Mouse (Mus musculus) frontal cortex, postnatal 10 days (tissue): ENCODE data around the gene Hmgb1.

Experiments used
- DNase-seq, 2 experiments: peaks; one replicate each; pipeline ENCODE4 v3.0.0; 2022; ENCODE audit warnings: low spot score in 2 of 2, mixed read lengths in 1 of 2

Hmgb1 gene

DNA sequence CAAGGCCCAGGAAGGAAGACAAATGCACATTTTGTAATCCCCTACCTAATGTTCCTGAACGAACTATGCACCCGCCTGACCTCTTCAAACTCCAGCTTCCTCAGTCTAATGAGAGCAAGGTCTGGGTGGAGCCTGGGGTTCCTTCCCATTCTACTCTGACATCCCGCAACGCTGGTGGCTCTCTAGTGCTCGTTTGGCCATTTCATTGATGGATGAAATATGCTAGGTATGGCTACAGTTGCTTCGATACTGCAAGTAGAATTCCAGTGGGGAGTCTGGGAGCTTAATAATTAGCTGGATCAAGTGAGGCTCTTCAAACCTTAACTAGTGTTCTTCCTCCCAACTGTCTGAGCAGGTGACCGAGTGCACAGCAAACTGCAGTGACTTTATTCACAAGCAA lies 163.2 kb downstream of the Hmgb1 start:
- no peak for DNase-seq

DNA sequence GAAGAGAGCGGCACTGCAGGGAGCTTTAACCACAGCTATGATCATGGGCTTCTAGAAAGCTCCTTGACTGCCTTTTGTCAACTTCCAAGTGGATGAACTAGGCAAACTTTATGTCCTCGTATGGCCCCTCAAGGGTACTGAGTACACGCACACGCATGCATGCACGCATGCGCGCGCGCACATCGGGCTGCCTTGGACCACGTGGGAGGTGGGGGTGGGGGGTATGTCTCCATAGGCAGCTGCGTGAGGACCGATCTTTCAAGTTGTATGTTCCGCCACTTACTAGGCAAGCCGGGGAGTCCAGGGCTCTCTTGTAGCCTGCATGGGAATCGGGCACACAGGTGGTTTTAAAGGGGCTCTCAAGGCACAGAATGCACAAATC lies 163.6 kb downstream of the Hmgb1 start:
- no peak for DNase-seq

DNA sequence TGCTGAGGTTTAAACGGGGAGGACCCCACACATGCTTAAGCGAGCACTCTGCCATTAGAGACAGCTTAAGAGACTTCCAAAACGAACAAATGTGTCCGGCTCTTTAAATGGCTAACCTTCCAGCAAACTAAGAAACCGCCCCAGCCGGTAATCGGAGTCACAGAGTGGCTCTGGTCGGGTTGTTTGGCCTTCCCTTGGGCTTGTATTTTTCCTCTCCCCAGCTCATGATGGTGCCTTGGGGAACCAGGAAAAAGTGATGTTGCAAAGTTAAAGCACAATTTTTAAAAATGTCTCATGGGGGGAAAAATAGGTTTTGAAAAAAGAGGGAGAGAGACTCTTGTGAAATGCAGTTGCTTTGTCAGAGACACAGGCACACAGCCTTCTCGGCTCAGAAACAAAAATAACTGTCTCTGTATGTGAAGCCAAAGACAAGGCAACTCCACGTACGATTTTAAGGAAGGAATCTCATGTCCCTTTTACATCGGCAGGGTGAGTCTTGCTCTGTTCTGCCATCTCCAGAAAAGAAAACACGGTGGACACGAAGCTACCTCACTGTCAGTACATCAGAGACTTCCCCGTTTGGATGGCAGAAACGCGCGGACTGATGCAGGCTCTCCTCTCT lies 164.1 kb downstream of the Hmgb1 start:
- DNase-seq = no peak

DNA sequence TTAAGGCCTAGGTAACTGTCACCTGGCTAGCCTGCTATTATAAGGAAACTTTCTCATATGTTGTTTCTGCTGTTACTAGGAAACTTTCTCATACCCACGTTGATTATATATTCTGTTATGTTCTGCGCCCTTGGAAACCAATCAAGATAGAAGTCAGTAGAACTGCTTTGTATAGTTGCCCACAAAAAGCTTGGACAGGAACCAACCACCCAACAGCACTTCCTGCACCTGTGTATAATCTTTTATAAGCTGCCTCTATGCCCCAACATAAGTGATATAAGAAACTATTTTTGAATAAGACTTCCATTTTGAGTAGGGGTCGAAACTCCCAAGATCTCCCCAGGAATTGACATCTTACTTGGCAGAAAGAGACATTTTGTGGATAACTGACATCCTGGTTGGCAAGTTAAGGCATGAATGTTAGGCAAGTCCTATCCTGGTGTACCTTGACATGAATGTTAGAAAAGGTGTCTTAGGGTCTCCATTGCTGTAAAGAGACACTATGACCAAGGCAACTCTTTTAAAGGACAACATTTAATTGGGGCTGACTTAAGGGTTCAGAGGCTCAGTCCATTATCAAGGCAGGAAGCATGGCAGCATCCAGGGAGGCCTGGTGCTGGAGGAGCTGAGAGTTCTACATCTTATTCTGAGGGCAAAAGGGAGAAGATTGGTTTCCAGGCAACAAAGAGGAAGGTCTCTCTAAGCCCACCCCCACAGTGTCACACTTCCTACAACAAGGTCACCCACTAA lies 166.4 kb downstream of the Hmgb1 start:
- DNase-seq = no peak

DNA sequence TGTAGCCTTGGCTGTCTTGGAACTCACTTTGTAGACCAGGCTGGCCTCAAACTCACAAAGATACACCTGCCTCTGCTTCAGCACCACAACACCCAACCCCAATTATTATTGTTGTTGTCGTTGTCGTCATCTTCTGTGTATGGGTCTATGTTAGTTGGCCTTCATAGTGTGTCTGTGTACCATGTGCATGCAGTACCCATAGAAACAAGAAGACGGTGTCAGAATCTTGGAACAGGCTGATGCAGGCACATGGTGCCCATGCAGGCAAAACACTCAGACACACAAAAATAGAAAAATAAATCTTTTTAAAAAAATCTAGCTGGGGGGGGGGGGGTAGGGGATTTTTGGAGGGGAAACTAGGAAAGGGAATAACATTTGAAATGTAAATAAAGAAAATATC lies 167.1 kb downstream of the Hmgb1 start:
- no peak for DNase-seq

DNA sequence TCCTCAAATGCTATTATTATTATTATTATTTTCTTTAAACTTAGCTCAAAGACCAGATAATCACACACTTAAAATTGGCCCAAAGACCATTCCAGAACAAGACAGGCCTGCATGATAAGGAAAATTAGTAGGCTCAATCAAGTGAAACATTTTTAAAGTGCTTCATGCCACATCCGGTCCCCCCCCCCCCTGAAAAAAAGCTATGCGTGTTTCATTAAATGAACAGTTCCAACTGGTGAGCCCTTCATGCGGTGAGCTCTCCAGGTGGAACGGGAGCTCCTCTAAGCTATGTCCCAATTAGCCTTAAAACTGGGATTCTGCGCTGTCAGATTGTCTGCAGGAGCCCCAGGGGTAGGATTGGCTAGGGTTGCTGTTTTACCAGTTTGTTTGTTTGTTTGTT lies 168.0 kb downstream of the Hmgb1 start:
- DNase-seq = no peak

DNA sequence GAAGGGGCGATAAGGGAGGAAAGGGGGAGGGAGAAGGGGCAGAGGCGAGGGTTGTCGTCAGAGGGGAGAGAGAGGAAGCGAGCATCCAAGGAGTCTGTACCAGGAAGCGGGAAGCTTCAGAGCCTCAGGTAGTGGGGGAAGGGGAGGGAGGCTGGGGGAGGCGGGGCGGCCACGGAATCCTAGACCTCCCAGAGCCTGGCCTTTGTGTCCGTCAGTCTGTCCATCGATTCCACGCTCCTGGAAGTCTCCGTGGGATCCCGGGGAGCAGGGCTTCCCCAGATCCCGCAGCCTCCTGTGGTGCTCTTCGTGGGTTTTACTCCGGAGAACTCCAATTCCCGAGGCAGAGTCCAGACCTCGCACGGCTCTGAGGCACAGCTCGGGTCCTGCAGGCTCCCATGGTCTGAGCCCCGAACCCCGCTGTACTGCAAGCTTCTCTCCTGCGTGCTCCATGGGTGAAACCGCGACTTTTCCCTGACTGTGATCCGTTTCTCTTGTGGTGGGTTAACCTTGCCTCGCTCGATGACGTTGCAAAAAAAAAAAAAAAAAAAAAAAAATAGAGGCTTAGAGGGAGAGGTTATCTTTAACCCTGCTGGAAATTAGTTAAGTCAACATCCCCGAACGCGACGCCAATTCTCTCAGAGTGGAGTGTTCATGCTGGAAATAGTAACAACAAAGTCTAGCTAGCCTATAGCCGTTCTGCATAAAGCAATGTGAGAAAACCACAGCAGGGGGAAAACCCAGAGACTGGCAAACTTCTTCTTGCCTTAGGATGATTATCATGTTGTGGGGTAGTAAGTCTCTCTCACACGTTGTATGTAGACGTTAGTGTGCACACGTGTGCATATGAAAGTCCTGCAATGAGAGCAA lies 168.7 kb downstream of the Hmgb1 start:
- DNase-seq = no peak

DNA sequence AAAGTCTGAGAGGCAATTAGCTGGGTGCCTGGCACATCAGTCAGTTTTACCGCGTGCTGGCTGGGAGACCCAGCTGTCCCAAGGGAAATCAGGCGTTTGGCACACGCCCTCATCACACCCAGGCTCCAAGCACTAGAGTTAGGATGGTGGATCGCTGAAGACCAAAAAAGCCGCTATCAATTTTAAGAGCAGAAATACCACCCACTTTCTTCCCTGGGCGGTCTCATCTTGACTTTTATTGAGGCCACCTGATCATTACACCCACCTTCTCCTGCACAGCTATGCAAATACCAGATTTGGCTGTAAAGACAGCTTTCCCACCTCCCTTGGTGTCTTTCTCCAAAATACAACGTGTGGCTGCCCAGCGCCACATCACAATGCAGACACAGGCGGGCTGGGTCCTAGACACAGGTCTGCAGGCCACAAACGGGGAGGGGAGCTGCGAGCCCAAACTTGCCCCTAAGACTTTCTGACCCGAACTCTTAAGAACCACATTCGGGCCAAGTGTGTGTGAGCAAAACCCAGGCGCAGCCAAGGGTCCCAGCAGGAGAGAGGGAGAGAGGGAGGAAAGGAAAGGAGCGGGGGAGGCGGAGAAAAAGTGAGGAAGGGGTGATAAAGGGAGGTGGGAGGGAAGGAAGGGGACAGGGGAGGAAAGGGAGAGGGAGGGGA lies 169.6 kb downstream of the Hmgb1 start:
- no peak for DNase-seq

DNA sequence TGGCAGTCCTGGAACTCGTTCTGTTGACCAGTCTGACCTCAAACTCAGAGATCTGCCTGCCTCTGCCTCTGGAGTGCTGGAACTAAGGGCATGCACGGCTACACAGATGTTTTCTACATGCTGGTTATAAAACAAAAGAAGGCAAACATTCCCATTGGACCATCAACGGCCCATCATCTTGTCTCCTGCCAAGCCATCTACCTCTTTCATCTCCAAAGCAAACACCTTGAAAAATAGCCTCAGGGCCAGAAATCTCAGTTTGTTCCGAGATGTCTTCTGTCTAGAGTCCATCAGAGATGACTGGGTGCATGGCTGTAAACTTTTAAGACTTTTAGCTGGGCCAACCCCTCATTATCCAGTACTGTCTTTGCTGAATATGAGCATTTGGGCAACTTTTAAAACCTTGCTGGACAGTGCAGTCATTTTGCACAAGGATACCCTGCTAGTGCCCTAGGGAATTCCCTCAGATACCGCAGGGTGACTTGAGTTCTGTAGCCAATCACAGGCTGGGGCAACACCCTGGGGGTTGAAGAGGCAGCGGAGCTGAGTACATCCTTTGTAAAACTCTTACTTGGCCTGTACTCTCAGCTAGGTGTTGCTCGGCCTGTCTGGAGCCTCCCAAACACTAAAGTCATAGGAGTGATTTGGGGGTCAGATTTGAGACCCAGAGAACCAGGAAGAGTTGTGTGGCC lies 170.3 kb downstream of the Hmgb1 start:
- no peak for DNase-seq

DNA sequence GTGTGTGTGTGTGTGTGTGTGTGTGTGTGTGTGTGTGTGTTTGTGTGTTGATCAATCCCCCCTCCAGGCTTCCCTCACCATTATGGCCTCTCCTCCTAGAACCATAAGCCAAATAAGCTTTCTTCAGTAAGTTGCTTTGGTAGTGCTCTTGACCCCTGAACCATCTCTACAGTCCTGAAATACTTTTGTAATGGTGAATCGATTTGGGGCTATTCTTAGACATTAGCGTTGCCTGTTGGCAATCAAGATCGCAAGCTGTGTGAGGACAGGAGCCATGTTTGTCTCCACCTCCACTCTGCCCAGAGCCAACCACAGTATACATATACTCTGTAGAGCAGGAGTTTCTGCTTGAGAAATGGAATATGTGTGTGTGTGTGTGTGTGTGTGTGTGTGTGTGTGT lies 175.2 kb downstream of the Hmgb1 start:
- no peak for DNase-seq

DNA sequence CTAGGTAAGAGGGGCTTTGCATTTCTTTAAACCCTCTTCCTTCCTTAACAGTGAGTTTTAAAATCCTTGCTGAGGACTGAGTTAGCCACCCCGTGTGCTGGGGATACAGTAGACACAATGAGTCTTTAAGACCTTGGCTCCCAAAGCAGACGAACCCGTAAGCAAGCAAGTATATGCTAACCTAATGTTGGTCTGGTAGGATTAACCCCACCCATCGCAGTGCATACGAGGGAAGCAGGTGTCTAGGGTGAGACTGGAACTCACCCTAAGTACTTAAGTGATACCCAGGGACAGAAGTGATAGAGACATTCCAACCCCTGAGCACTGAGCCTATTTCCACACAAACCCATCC lies 177.0 kb downstream of the Hmgb1 start:
- DNase-seq = no peak

DNA sequence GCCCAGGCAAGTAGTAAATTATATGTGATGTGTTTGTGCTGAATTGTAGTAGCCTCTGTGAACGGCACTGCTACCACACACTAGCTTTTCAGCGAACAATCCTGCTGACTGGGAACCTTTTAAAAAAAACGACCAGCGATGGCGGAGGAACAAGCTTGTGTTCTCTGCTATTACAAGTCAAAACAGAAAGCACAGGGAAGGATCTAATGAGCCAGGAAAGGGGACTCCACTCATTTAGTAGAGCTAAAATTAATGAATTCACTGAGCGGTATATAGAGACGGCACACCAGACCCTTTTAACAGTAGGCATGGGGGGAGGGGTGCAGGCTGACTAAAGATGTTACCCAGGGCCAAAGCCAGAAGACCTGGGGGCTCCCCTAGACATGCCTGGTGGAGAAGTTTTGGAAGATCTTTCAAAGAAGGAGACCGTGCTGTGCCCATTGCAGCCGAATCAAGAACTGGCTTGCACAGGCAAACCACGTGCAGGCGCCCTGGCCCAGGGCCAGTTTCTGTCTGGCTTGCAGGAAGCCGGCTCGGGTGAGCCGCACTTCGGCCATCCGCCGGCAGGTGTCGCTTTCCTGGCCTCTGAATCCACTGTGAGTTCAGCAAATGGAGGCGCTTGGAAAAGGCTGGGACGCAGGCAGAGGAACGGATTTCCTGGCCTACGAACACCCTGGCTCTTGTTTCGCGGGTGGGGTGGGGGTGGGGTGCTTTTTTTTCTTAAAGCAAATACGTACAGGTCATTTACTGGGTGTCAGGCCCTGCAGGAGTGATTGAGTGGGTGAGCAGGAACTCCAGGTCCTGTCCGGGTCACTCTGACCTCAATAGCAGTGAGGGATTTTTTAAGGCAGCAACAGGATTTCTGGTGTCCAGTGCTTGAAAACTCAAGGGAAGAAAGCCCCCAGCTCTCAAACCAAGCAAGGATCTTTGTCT lies 177.7 kb downstream of the Hmgb1 start:
- peak; percentile 96 to 99 for DNase-seq

DNA sequence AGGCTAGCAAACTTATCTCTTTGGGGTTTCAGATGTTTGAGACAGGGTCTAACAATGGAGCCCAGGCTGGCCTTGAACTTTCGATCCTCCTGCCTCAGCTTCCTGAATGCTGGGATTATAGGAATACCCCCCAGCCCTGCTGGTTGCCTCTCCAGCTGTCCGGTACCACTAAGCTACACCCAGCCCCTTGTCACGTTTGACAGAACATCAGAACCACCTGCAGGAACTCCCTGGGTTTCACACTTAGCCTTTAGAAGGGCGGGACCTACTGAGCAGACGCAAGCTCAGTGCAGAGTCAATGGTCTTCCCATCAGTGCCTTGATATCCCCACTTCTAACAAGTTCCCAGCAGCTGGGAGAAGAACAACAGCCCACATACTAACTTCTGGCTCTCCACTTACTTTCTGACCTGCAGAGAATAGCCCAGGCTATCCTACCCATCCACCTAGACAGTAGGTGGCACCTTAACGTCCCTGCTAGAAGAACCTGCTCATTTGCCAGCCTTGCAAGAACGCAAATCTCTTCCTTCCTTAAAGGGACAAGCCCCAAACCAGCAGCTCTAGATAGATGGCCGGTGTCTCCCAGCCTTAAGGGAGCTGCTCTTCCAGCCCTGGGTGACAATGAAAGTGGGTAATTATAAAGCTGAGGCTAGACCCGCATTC lies 178.5 kb downstream of the Hmgb1 start:
- peak in 1 of 2 experiments; percentile 13 for DNase-seq

DNA sequence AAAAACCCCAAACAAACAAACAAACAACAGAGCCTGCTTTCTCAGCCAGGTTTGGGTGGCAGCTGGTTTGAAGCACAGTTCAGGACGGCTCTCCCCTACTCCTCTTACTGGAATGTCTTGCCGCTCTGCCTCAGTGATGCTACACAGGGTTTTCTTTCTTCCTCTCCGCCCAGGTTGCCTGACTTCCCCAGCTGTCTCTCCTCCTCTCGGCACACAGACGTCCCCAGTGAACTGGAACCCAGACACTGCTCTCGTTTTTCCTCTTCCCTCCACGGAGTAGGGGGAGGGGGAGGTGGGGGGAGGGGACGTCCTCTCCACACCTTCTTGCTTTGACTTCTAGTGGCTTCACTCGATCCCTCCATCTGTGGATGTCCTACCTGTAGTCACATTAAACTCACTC lies 179.2 kb downstream of the Hmgb1 start:
- DNase-seq = no peak

DNA sequence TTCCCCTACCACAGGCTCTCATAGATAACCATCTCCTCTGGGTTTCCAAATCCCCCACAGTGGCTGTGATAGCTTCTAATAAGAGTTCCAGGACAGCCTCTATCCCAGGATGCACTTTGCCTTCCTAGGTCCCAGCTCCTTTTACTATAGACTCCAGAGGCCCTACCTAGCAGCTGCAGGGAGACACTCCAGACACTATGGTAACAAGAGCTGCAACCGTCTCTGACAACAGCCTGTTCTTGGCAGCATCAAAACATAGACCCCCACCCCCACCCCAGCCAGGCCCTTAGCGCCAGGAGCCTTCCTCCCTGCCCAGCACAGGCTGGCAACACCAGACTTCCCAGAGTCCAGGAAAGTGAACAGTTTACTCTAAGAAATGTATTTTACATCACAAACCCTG lies 181.2 kb downstream of the Hmgb1 start:
- no peak for DNase-seq

DNA sequence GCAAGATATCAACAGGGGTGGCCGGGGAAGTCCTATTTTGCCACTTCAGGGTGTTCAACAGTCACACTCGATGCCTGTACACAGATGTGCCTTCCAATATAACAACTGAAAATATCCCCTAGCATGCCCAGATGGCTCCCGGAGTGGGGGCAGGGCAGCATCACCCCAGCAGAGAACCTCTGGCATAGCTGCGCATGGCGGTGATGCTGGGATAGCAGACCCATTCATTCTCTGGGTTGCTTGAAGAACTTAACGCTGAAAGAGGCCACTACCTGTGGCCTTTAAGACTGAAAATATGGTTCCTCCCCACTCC lies 181.5 kb downstream of the Hmgb1 start:
- DNase-seq = no peak

DNA sequence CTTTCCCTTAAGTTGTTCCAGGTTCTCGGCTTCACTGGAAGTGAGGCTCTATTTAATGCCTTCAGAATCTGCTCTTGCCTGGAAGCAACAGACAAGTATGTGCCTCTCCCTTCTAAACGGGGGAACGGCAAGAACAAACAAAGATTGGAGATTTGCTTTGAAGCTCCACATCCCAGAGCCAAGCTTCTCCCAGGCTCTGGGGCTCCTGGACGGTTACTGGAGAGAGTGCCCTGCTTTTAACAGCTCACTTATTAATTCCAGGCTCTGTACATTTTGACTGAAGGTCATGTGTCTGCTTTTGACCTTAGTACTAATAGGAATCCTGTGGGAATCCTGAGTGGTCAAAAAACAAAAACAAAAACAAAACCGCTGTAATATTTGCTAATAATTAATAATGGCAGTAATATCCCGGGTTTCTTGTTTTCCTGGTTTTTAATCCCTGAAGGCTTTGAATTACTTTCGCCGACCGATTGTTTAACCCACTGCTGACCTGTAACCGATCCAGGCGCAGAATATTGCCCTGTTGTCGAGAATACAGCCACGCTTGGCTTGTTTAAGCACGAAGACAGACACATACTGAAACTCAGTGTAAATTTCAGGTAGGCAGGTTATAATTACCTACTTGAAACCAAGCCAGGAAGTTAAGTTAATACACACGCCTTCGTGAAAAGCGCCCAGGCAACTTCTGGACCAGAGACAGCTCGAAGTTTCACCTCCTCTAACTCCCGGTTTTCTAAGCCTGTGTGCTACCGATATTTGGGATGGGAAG lies 182.1 kb downstream of the Hmgb1 start:
- DNase-seq = no peak

DNA sequence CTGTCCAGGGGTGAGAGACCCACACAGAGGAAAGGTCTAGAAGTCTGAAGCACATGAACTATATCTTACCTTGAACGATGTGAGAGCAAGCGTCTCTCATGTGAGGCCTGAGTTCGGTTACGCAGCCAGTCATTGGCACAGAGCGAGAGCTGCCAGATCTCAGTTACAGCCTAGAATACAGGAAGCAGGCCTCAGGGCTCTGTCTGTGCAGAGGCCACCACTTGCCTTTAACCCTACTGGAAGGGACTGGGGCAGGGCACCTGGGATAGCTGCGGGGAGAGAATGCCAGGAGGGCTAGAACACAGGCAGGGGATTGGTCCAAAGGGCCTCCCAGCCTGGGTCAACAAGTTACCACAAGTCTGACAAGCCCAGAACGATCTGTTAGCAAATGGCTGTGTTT lies 184.5 kb downstream of the Hmgb1 start:
- DNase-seq = no peak

DNA sequence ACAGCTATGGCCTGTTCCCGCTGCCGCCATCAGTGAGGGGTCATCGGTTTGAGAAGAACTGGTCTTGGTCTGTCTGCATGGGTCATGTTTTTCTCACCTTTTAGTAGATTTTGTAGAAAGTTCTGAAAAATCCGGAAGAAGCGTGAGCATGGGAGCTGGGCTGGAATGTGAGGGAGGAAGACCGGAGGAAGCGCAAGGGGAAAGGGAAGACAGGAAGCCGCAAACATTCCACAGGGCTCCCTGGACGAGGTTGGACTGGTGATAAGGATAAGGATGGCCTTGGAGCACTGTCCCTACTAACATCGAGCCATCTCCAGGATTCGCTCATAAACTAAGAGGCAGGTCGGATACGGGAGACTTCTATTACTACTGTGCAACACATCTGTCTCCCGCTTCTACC lies 185.8 kb downstream of the Hmgb1 start:
- no peak for DNase-seq

DNA sequence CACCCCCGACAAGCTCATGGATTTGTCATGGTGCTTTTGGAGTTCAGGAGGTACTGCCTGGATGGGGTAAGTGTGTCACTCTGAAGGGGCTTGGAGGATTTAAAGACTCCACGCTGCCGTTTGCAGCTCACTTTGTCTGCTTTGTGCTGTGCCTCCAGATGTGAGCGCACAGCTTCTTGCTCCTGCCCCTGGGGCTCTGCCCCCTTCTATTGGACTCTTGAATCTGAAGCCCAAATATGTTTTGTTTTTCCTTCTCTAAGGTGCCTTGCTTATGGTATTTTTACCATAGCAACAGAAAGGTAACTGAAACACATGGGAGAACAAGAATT lies 187.6 kb downstream of the Hmgb1 start:
- no peak for DNase-seq
